Mouse (Mus musculus) hindlimb bud, embryonic 11.5 days (tissue): ENCODE results near the gene Cdhr5.
A peak's percentile ranks its signal among the peaks of the same experiment; 100 is the strongest.

Experiments
- DNase-seq: peaks from one replicate; pipeline ENCODE4 v3.0.0-alpha.2; 2012; ENCODE audit warnings: low read depth, low spot score; ENCODE audit errors: extremely low spot score

Gene Cdhr5

GRCm38 (mm10) chr7:141226535-141226934 lies 50.1 kb downstream of the Cdhr5 start:
- no peak for DNase-seq

- no peak for DNase-seq
These were observed 53.8 kb downstream of the Cdhr5 start for GRCm38 (mm10) chr7:141222696-141223215.

GRCm38 (mm10) chr7:141222126-141222467 lies 54.5 kb downstream of the Cdhr5 start:
- DNase-seq, result no peak

- DNase-seq, result peak; percentile 81
These were observed 55.1 kb downstream of the Cdhr5 start for GRCm38 (mm10) chr7:141221249-141222125.

GRCm38 (mm10) chr7:141220377-141220776 lies 56.2 kb downstream of the Cdhr5 start:
- no peak for DNase-seq

- no peak for DNase-seq
These were observed 57.0 kb downstream of the Cdhr5 start for GRCm38 (mm10) chr7:141219558-141220099.
